Mouse (Mus musculus): ENCODE results near the gene Gm10226. TPM values are rescaled to one million over a fixed set of nuclear protein-coding genes. Genes with fewer than 3 reads are reported as not detected.
A peak's percentile ranks its signal among the peaks of the same experiment; 100 is the strongest.
"Not testable (repeated sequence)": the region's sequence is repeated elsewhere in the genome, so short reads cannot be mapped to it uniquely, and the experiment has no call there.

Gene Gm10226
- 1 to 10 TPM; 2.0 to 2.2 TPM for total RNA-seq (2021)

- DNase-seq, result no peak
- intact Hi-C loops (cut with DNase I), result no loop called here
Measured at GRCm38 (mm10) chr17:21691560-21691959, at the start of gene Gm10226. TSS of gene Gm10226 (plus strand) at chr17:21691860.

DNA sequence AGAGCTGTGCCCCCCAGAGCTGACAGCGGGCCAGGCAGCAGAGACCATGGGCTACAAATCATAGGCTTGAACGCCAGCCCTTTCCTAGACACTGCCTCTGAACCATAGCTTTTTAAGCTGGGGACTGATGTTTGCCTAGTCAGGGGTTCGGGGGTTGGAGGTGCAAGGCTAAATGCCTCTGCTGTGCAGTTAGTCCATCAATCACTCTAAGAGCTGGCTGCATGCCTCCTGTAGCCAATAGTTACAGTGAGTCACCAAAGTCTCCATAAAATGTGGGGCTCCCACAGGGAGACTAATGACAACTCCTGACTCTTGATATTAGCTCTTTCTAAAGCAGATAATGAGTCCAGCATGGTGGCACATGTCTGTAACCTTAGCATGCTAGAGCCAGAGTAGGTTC is 42.9 kb upstream of the Gm10226 start:
- intact Hi-C loops (cut with DNase I), result loop anchor here (1.0 kb wide), 1 partner anchor 30 kb away; no protein-coding TSS in a partner anchor
- DNase-seq, result no peak

DNA sequence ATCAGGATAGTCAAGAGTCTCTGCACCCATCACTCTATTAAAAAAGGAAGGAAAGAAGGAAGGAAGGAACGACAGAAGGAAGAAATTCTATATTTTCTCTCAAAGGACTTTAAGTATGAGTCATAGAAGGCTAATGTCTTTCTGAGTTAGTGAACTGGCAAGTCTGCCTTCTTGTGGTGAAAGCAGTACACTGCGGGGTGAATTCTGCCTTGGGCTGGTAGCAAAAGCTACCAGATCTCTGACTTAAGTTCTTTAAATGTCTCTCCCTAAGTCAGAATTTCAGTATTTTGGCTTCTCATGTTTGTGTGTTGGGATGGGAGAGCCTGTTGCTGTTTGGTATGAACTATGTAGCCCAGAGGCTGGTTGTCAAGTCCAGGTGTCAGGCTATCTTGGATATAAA is 41.7 kb upstream of the Gm10226 start:
- DNase-seq, result peak; percentile 15 to 25
- intact Hi-C loops (cut with DNase I), result no loop called here

DNA sequence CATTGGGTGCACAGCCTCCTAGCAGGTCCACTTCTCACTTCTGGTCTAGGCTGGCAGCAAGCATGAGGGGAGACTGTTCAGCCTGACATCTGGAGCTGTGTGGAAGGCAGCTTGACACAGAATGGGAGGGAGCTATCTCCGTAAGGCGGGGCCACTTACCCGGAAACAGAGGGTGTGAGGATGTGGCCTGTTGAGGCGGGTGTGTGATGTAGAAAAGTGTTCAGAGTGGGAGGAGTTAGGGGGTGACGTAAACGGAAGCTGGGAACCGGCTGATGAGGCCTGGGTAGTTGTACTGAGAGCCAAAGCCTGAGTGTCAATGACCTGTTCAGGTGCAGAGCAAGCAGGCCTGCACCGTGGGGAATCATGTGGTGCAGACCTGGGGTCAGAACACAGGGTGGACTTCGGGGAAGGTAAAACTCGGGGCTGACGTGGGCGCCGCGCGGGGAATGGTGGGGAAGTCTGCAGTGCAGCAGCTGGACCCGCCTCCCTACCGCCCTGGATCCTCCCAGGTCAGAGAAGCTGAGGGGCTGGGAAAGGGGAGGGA is 41.2 kb upstream of the Gm10226 start, which contains the start of gene Zfp983:
Gene Zfp983, plus strand, starts transcription at position 261 of the 544 bp plus-strand sequence.
- intact Hi-C loops (cut with DNase I), result not testable (repeated sequence)
- peak; percentile 86 to 87 for DNase-seq

DNA sequence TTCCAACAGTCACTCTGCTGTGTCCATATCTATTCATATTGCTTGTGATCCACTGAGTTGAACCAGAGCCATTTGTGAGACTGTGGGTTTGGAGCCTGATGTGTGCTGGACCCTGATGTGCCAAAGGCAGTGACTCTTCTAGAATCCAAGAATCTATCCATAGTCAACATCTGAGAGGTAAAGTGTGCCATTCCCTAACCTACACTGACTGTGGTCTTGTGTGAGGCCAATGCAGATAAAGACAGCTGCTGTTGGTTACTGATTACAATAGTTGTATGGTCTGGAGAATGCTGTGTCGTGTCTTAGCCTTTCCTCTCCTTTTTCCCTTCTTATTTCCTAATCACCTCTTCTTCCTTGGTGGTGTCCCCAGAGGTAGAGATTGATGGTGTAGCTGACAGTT is 12.8 kb upstream of the Gm10226 start:
- intact Hi-C loops (cut with DNase I), result loop anchor here (1.0 kb wide), 1 partner anchor 31 kb away; no protein-coding TSS in a partner anchor
- not testable (repeated sequence) for DNase-seq

GRCm38 (mm10) chr17:21679273-21680018 is 12.2 kb upstream of the Gm10226 start:
- intact Hi-C loops (cut with DNase I), result no loop called here
- DNase-seq, result peak; percentile 91 to 94

DNA sequence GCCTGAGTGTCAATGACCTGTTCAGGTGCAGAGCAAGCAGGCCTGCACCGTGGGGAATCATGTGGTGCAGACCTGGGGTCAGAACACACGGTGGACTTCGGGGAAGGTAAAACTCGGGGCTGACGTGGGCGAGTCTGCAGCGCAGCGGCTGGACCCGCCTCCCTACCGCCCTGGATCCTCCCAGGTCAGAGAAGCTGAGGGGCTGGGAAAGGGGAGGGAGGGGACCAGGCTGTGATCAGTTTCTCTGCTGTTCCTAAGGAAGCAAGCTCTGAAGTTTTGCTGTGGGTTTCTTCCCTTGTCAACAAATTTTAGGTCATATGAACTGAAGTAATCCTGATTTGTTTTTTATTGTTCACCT is 11.7 kb upstream of the Gm10226 start:
- DNase-seq; intact Hi-C loops (cut with DNase I): not testable (repeated sequence)

DNA sequence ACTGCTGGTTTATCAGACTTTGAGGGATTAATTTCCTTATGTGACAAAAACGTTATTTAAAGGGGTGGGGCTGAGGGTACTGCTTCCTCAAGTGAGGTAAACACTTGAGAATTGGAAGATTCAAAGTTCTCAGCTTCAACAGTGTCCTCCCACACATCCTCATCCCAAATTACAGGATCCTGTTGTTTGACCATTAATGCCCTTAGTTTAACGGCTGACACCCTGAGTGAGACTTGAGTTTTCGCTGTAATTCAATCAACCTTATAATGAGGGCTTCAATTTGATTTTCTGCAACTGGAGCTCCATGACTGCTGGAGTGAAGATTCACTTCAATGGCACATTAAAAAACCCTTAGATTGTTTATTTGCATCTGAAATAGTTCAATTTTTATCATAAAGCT is 1.7 kb downstream of the Gm10226 start:
- no peak for DNase-seq
- intact Hi-C loops (cut with DNase I), result no loop called here

GRCm38 (mm10) chr17:21696073-21696472 is 4.4 kb downstream of the Gm10226 start:
- intact Hi-C loops (cut with DNase I), result no loop called here
- DNase-seq, result no peak

- intact Hi-C loops (cut with DNase I), result no loop called here
- no peak for DNase-seq
Measured at GRCm38 (mm10) chr17:21702281-21703240, 10.9 kb downstream of the Gm10226 start.

DNA sequence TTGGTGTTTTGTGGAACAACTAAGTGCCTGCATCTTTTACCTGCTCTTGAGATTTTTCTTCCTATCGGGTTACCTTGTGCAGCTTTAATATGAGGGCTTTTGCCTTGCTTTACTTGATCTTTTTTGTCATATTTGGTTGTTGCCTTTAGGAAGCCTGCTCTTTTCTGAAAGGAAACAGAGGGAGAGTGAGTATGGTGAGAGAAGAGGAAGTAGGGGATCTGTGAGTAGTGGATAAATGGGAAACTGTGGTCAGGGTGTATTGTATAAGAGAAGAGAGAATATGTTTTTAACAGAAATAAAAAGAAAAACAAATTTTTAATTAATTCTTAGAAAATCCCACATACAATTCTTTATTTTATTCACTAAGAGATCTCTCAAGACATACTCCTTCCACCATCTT is 11.8 kb downstream of the Gm10226 start:
- DNase-seq, result no peak
- intact Hi-C loops (cut with DNase I), result no loop called here

GRCm38 (mm10) chr17:21707343-21707996 is 15.8 kb downstream of the Gm10226 start, which contains the start of gene Zfp760:
TSS of gene Zfp760 (plus strand) at chr17:21707741.
- intact Hi-C loops (cut with DNase I), result no loop called here
- peak; percentile 90 for DNase-seq

GRCm38 (mm10) chr17:21708401-21708800 is 16.7 kb downstream of the Gm10226 start:
- intact Hi-C loops (cut with DNase I), result no loop called here
- DNase-seq, result peak in 1 of 2 experiments; percentile 8

- intact Hi-C loops (cut with DNase I), result loop anchor here (10.0 kb wide), 1 partner anchor 234 kb away; the partner anchor contains the start of genes Zfp942 and Zfp943
- DNase-seq, result not testable (repeated sequence)
Measured at GRCm38 (mm10) chr17:21730495-21730894, 38.8 kb downstream of the Gm10226 start, which contains the start of gene Zfp229. TSS of gene Zfp229 (plus strand) at chr17:21730795.

- intact Hi-C loops (cut with DNase I), result loop anchor here (10.0 kb wide), 1 partner anchor 232 kb away; the partner anchor contains the start of genes Zfp942 and Zfp943
- peak in 1 of 2 experiments; percentile 10 for DNase-seq
Measured at GRCm38 (mm10) chr17:21733049-21733448, 41.4 kb downstream of the Gm10226 start.

GRCm38 (mm10) chr17:21733529-21734031 is 41.9 kb downstream of the Gm10226 start:
- intact Hi-C loops (cut with DNase I), result loop anchor here (10.0 kb wide), 1 partner anchor 231 kb away; the partner anchor contains the start of genes Zfp942 and Zfp943
- DNase-seq, result peak; percentile 87 to 89

Data from heart, postnatal 10 days (tissue).